Mouse (Mus musculus): ENCODE data around the gene Tsga10. TPM values are rescaled to one million over a fixed set of nuclear protein-coding genes. Genes with fewer than 3 reads are reported as not detected.

Tsga10 gene
- 10 to 100 TPM; 13.8 to 14.4 TPM for total RNA-seq (2021)

DNA sequence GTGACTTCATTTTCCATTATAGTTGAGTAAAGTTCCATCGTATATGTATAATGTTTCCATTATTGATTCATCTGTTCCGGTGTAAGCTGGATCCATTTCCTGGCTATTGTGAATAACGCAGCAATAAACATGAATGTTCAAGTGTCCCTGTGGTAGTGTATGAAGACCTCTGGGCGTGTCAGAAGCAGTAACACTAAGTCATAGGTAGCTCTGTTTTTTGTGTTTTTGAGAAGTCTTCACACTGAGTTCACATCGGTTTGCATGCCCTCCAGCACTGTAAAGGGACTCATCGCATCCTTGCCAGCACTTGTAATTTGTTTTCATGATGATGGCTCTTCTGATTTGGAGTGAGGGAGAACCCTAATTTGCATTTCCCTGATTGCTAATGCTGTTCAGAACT is at the start of gene Tsga10:
TSS of gene Tsga10 (minus strand) at position 144 of the 400 bp plus-strand sequence.
- no peak for DNase-seq (ENCODE audit: extremely low spot score in 1 of 2, low spot score in 2 of 2)
- intact Hi-C loops (cut with DNase I): loop anchor here (5.0 kb wide), 1 partner anchor 189 kb away; no protein-coding TSS in a partner anchor

DNA sequence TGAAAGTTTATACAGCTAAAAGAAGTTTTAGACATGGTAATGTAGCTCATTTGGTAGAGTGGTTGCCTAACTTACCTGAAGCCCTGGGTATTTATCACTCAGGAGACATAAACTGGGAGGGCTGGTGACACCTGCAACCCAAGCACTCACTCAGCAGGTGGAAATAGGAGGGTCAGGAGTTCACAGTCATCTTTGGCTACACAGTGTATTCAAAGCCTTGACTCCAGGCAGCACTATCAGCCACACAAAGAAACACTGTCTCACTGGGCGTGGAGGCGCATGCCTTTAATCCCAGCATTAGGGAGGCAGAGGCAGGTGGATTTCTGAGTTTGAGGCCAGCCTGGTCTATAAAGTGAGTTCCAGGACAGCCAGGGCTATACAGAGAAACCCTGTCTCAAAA is 46.5 kb upstream of the Tsga10 start:
- intact Hi-C loops (cut with DNase I): no loop called here
- no peak for DNase-seq (ENCODE audit: extremely low spot score in 1 of 2, low spot score in 2 of 2)

DNA sequence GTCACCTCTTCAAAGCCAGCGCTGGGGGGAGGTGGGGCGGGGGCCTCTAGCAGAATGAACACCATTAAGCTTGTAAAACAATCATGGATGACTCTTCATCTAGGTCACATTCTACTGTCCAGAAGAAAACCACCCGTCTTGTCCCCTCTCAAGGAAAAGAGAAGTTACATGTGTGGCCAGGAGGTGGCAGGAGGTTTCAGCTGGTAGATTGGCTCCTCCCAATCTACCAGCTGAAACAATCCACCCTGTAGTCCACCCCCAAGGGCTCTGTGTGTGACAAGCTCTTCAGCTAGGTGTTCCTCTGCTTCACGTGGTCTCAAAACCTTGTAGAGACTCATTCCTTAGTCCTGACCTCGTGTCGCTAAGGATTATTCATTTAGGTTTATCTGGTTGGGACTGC is 36.9 kb upstream of the Tsga10 start:
- DNase-seq (ENCODE audit: extremely low spot score in 1 of 2, low spot score in 2 of 2): peak in 1 of 2 experiments; percentile 51
- intact Hi-C loops (cut with DNase I): loop anchor here (1.0 kb wide), 1 partner anchor 82 kb away; no protein-coding TSS in a partner anchor

DNA sequence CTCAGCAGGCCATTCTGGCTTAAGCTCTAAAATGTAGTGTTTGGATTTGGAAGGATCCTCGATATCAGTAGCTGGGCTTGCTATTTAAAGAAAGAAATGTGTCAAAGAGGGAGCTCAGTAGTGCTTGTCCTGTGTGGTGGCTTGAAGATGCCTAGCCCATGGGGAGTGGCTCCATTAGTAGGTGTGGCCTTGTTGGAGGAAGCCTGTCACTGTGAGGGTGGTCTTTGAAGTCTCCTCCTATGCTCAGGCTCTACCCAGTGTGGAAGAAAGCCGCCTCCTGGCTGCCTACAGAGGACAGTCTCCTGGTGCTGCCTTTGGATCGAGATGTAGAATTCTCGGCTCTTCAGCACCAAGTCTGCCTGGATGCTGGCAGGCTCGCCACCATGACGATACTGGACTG is 34.1 kb upstream of the Tsga10 start:
- no peak for DNase-seq (ENCODE audit: extremely low spot score in 1 of 2, low spot score in 2 of 2)
- intact Hi-C loops (cut with DNase I): no loop called here

DNA sequence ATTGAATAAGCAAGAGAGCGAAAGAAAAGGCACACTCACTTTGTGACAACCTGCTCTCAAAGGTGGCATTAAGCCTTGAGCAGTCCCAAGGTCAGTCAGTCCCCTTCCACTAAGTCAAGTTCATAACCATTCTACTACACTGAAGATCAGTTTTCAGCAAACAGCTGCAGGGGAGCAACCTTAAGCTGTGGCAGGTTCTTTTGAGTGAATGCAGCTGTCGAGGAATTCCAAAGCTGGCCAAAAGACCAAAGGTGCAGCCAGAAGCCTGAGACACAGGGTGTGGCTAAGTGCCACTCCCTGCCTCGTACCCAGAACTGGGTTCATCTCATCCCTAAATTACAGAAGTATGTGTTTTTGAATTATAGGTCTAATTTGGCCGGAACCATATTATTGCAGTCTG is 33.6 kb upstream of the Tsga10 start:
- intact Hi-C loops (cut with DNase I): no loop called here

DNA sequence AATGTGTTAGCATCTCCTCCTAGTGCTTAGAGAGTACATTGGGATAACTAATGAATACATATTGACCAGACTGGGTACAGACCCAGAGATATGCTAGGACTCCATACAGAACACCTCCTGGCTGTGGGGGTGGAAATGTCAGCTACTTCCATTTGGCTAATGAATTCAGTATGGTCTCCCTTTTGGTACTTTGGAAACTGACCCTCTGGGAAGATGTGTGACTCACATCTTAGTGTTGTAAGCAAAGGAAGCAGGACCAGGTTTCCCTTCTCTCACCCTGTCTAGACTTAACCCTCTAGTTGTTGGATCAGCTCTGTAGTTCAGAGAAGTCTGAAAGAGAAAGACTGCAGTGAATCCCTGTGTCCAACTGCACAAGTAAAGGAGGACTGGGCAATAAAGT is 28.4 kb upstream of the Tsga10 start:
- intact Hi-C loops (cut with DNase I): no loop called here
- no peak for DNase-seq (ENCODE audit: extremely low spot score in 1 of 2, low spot score in 2 of 2)

More for the DNA sequence above, 33.6 kb upstream of the Tsga10 start:
- no peak for DNase-seq (ENCODE audit: extremely low spot score in 1 of 2, low spot score in 2 of 2)

DNA sequence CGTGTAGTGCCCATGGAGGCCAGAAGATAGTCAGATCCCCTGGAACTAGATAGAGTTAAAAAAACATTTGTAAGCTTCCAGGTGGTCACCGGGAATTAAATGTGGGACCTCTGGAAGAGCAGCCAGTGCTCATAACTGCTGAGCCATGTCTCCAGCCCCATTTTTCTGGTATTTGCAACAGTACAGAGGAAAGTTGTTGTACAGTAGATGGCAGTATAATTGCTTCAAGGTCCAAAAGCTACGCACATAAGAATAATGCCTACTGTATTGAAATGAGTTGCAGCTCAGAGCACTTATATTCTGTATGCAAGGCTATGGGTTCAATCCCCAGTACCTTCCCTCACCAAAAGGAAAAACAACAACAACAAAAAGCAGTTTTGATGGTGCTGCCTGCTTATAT is 25.2 kb upstream of the Tsga10 start:
- DNase-seq (ENCODE audit: extremely low spot score in 1 of 2, low spot score in 2 of 2): no peak
- intact Hi-C loops (cut with DNase I): loop anchor here (2.0 kb wide), 1 partner anchor 105 kb away; the partner anchor contains the start of gene Txndc9

DNA sequence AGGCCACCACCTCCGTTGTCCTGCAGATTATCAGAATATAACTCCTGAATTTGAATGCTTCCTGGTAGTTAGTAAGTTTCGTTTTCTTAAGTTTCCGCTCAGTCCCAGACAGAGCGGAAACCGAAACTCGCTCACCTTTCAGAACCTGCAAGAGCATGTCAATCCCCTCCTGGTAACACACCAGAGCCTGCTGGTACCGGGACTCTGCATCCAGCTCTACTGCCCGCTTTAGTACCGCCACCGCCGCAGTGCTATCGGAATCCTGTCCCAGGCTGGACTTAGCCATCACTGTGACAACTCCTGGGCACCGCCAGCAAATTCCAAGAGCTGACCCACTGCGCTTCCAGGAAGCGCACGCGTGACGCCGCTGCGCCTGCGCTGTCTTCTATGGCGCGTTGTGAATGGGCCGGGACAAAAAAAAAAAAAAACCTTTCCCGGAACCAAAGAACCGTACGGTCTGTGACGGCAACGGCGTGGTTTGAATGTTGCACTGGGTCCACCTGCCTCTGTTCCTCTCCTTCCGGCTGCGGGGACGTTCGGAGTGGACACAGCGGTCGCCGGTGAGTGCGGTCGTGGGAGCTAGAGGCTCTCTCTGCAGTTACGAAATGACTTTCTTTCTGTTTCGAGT is 23.9 kb upstream of the Tsga10 start, which contains the start of the genes Mitd1 and Mrpl30:
TSS of gene Mitd1 (minus strand) at position 387 of the 628 bp plus-strand sequence.
TSS of gene Mrpl30 (plus strand) at position 453 of the 628 bp plus-strand sequence.
- peak; percentile 90 to 92 for DNase-seq (ENCODE audit: extremely low spot score in 1 of 2, low spot score in 2 of 2)
- intact Hi-C loops (cut with DNase I): loop anchor here (2.0 kb wide), 1 partner anchor 107 kb away; the partner anchor contains the start of gene Txndc9

DNA sequence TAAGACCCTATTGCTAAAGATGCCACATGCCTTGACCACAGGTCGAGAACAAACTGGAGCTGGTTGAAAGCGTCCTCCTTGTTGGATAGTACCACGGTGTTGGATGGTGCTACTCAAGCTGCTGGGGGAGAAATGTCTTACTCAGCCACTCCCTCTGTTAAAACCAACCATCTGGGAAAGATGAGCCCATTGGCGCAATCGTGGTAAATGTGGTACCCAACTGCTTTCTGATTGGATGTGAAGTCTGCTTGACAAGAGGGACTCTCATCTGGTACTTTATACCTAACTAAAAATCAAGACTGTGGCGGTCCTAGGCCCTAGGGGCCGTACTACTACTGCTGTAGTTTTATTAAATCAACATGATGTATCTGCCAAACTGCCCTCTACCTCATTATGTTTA is 23.0 kb upstream of the Tsga10 start:
- DNase-seq (ENCODE audit: extremely low spot score in 1 of 2, low spot score in 2 of 2): no peak
- intact Hi-C loops (cut with DNase I): no loop called here

DNA sequence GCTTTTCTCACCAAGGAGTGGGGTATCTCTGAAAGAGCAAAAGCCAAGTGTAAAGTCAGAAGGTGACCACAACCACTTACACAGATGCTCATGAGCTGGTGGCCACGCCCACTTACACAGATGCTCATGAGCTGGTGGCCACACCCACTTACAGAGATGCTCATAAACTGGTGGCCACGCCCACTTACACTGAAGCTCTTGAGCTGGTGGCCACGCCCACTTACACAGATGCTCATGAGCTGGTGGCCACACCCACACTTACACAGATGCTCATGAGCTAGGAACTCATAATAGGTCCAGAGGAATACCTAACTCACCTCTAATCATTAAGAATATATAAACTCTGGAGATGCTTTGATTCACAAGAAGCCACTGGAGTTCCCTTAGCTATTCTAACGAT is 18.2 kb upstream of the Tsga10 start:
- intact Hi-C loops (cut with DNase I): no loop called here
- no peak for DNase-seq (ENCODE audit: extremely low spot score in 1 of 2, low spot score in 2 of 2)

DNA sequence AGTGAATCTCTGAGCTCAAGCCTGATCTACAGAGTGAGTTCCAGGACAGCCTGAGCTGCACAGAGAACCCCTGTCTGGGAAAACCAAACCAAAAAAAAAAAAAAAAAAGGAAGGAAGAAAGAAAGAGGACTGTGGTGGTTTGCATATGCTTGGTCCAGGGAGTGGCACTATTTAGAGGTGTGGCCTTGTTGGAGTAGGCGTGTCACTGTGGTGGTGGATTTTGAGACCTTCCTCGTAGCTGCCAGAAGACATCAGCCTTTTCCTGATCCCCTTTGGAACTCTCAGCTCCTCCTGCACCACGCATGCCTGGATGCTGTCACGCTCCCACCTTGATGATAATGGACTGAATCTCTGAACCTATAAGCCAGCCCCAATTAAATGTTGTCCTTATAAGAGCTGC is 17.2 kb upstream of the Tsga10 start:
- intact Hi-C loops (cut with DNase I): no loop called here
- DNase-seq (ENCODE audit: extremely low spot score in 1 of 2, low spot score in 2 of 2): no peak

DNA sequence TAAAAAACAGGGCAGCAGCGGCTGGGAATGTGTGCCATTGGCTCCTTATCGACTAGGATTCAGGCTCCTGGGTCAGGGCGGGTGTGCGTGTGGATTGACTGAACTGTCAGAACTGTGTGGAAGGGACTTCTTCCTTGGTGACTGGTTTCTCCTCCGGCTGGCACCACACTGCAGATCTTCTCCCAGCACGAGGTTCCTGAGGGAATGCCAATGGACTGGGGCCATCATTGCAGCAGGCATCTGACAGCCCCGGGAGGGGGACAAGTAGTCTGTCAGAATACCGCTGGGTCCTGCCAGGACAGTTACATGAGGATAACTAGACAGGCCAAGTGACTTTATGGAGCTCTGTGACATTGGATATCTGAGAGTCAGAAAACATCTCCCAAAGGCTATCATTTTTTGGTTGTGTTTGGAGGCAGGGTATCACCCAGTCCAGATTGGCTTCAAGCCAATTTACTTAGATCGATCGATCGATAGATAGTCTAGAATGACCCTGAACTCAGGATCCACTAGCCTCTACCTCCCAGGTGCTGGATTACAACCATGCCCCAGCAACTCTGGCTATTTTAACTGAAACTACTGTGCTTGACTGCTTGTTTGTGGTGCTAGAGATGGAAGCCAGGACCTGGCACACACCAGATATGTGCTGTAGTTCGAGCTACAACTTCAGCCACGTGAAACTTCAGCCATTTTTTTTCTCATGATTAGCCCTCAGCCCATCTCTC is 11.7 kb upstream of the Tsga10 start:
- intact Hi-C loops (cut with DNase I): no loop called here
- DNase-seq (ENCODE audit: extremely low spot score in 1 of 2, low spot score in 2 of 2): no peak

DNA sequence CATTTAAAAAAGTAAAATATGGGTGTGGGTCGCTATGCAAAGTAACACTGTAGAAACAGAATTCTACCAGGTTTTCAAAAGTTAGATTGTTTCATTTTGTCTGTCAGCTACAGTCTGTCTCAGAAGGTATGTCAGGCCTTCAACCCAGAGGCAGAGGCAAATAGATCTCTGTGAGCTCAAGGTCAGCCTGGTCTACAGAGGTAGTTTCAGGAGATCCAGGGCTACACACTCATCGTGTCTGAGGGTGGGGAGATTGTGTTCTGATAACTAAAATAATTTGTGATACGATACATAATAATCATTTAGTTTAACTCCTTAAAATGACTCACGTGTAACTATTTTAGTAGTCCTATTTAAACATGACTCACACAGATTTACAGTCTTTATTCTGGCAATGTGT is 6.9 kb upstream of the Tsga10 start:
- intact Hi-C loops (cut with DNase I): no loop called here

DNA sequence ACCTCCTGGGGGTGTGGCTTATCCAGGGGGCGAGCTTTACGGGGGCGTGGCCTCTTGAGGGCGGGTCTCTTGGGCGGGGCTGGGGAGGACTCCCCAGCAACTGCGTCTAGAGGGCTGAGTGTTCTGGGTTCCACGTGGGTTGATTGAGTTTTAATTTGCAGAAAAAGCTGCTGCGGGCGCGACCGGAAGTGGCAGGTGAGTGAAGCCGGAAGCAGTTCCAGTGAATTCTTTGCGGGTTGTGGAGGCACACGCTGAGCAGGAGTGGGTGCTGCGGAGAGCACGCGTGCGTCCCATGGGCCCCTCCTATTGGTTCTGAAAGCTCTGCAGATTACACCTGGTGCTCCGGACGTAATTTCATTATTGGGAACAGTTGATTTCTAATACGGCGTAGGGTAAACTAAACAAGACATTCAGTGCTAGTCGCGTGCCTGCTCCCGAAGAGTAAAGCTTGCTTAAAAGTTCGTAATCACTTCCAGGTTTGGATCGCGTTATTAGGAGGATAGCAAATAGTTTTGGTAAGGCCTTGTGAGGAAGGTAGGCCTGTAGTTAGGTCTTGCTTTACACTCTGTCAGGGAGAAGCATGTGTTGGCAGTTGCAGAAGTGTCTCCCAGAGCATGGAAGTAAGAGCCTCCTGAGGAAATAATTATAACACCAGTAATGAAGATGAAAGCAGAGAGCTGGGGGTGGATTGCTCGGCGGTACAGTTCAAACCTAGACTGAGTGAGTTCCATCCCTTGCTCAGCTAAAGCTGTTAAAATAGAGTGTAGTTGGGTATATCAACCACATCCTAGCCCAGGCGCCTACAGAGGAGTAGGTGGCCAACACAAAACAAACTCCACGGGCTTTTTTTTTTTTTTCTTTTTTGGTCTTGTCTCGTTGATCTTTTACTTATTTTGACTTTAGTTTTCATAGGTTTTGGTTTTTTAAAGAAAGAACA is 6.2 kb upstream of the Tsga10 start:
- peak; percentile 82 to 86 for DNase-seq (ENCODE audit: extremely low spot score in 1 of 2, low spot score in 2 of 2)
- intact Hi-C loops (cut with DNase I): no loop called here

More for the DNA sequence above, 6.9 kb upstream of the Tsga10 start:
- no peak for DNase-seq (ENCODE audit: extremely low spot score in 1 of 2, low spot score in 2 of 2)

DNA sequence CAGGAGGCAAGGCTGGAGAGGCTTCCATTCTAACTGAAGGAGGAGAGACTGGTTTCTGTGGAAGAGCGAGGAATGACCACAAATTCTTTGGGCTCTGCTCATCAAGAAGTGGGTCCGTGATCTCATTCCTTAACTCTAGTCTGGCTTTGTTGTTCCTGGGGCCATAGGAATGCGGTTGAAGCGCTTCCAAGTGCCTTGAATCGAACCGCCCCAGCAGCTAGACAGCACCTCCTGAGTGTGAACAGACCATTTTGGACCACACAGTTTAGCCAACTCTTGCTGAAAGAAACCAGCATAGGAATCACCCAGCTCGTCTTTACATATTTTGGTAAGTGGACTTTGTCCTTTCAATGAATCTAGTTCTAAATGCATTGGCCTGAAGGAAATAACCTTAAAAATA is 5.5 kb upstream of the Tsga10 start, which contains the start of gene Lipt1:
TSS of gene Lipt1 (plus strand) at position 35 of the 400 bp plus-strand sequence.
- DNase-seq (ENCODE audit: extremely low spot score in 1 of 2, low spot score in 2 of 2): peak in 1 of 2 experiments; percentile 53
- intact Hi-C loops (cut with DNase I): no loop called here

DNA sequence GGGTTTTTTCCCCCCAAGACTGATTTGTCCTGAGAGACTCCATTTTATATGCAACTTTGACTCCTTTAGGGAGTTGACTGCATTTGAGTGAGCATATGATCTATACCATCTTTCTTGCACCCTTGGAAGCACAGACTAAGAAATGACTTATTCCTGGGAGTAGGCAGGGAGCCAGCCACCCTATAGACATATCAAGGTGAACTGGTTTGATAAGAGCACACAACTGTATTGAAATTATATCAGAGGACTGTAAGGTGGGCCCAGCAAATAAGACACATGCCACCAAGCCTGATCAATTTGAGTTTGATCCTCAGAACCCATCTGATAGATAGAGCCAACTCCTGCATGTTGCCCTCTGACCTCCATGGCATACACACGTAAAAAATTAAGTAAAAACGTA is 3.1 kb upstream of the Tsga10 start:
- DNase-seq (ENCODE audit: extremely low spot score in 1 of 2, low spot score in 2 of 2): no peak
- intact Hi-C loops (cut with DNase I): loop anchor here (5.0 kb wide), 1 partner anchor 192 kb away; no protein-coding TSS in a partner anchor

DNA sequence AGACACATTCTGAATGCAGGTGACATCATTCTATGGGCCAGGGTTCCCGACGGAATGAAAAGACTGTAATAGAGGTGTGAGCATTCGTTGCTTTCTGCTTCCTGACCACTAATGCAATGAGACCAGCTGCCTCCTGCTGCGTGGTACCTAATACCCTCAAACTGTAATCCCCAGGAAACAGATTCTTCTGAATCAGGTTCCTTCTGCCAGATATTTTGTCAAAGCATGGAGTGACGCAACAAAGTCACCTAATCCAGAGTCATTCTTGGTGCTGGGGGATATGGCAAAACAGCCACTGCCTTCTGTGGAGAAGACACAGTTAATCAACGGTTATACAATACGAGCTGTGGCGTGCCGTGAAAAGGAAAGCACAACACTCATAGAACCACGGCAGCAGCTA is 2.4 kb upstream of the Tsga10 start:
- intact Hi-C loops (cut with DNase I): loop anchor here (5.0 kb wide), 1 partner anchor 191 kb away; no protein-coding TSS in a partner anchor

DNA sequence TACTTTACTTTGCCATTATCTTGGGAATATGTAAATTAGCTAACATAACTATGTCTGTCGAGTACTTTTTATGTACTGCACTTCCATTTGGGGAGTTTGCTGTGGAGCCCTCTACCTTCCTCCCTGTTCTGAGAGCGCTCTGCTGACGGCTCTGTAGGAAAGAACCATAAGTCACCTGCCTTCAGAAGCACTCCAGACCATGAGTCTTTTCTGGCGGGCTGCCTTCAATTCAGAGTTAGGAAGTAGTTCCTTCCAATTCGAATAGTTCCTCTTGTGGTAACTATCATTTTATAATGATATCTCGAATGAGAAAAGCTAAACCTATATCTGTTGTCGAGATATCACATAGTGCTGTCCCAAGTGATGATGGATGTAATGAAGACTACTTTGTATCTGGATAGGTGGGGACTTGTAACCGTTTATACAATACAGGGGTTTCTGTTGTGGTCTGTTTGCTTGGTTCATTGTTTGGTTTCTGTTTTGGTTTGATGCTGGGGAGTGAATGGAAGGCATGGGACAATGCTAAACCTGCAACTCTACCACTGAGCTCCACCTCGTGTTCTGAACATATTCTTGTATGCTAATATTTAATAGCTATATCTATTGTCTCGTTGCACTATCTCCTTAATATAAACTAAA is 1.6 kb upstream of the Tsga10 start:
- DNase-seq (ENCODE audit: extremely low spot score in 1 of 2, low spot score in 2 of 2): no peak

More for the DNA sequence above, 2.4 kb upstream of the Tsga10 start:
- DNase-seq (ENCODE audit: extremely low spot score in 1 of 2, low spot score in 2 of 2): no peak

More for the DNA sequence above, 1.6 kb upstream of the Tsga10 start:
- intact Hi-C loops (cut with DNase I): loop anchor here (5.0 kb wide), 1 partner anchor 191 kb away; no protein-coding TSS in a partner anchor
